19 mouse cellular contexts compared by ENCODE assay signal in the genomic region with DNA sequence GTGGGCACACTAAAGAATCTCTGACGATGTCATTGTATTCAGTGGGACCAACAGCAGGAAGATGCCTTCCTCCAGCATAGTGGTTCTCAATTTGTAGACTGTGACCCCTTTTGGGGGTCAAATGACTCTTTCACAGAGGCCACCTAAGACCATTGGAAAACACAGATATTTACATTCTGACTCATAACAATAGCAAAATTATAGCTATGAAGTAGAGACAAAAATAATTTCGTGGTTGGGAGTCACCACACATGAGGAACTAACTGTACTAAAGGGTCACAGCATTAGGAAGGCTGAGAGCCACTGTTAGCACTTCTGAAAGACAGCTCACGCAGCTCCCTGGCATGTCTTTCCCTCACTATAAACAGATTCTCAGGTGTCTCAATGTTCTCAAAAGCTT.
DNase-seq lines count a peak whose midpoint lies in the region; TF ChIP-seq lines count a peak whose summit lies in the region.
"Had no signal": no experiment of that assay in that cellular context is flagged by ENCODE, and none has a peak within 500 bp of the region (broad histone marks: within the 10 kb centered on the region; RNA-seq: fewer than 3 reads in every experiment).

No protein-coding gene starts in this region.

- H3K36me3 ChIP-seq in CH12.LX (replicated peaks in 1 of 2; ENCODE audit: control insufficient read depth in 1 of 2, insufficient read depth in 1 of 2, low read length in 1 of 2), result no peaks in the 10 kb centered on the region
- H3K36me3 ChIP-seq: G1E had no signal

- in situ Hi-C loops in CH12.LX (cut with MboI; ENCODE audit: low pct_ligation_motif_present, low pct_unique_long_range_greater_than_20kb, low sequenced_read_pairs), result loop anchor here (5.0 kb wide), 1 partner anchor 192 kb away; no protein-coding TSS in a partner anchor

- H3K9ac ChIP-seq in CH12.LX (ENCODE audit: insufficient read depth, low read depth), result no peak overlapping the region

- H3K9me3 ChIP-seq in CH12.LX (replicated peaks; ENCODE audit: low read length), result no peaks in the 10 kb centered on the region
- H3K9me3 ChIP-seq: G1E had no signal

- no peaks in the 10 kb centered on the region for H3K79me2 ChIP-seq in CH12.LX (replicated peaks; ENCODE audit: control insufficient read depth, extremely low read depth, insufficient read depth, poor library complexity, severe bottlenecking)

- TF ChIP-seq EP300 in CH12.LX (IDR thresholded peaks at IDR 0.05; ENCODE audit: low read length), result peak; percentile 43

- H3K27ac ChIP-seq in CH12.LX (ENCODE audit: insufficient read depth, low read depth), result no peak overlapping the region

- no peak for TF ChIP-seq CTCF in CH12.LX (conservative IDR thresholded peaks at IDR 0.05 in 1 of 2, IDR thresholded peaks at IDR 0.05 in 1 of 2; ENCODE audit: low read depth in 2 of 2, low read length in 2 of 2)

- H3K4me1 ChIP-seq in CH12.LX (ENCODE audit: control insufficient read depth in 1 of 2, insufficient read depth in 2 of 2), result peaks cover 3 to 44% of the 10 kb centered on the region in 2 experiments; a peak in 3 of 4 replicates

- H3K27me3 ChIP-seq in CH12.LX (replicated peaks), result no peaks in the 10 kb centered on the region
- H3K27me3 ChIP-seq: Patski had no signal

- no peak overlapping the region for H3K4me2 ChIP-seq in CH12.LX (ENCODE audit: insufficient read depth, low read depth, poor library complexity, severe bottlenecking)

- TF ChIP-seq POLR2A in CH12.LX (IDR thresholded peaks at IDR 0.05; ENCODE audit: low read depth, low read length), result no peak

- peak; percentile 4 for DNase-seq in 416B (ENCODE audit: low read depth)
- DNase-seq in CH12.LX (ENCODE audit: extremely low read depth), result peak; percentile 59
- DNase-seq in urinary bladder, postnatal 4 days (ENCODE audit: low spot score in 2 of 2), result no peak
- DNase-seq in T-cell, adult 2 months (ENCODE audit: low spot score), result no peak
- DNase-seq: adrenal gland, adult 2 months; adrenal gland, adult 8-10 months; adrenal gland, postnatal 10 days; adrenal gland, postnatal 14 days; adrenal gland, postnatal 25 days; adrenal gland, postnatal 36 days; B cell, adult 2 months; cerebellum, adult 11 months; cerebellum, adult 11-12 months; cerebellum, adult 18-20 months; cerebellum, adult 2 months; cerebellum, adult 8-10 months; cerebellum, adult 9-10 months had no signal

- no peak for TF ChIP-seq RAD21 in CH12.LX (IDR thresholded peaks at IDR 0.05; ENCODE audit: low read depth, low read length)

- H3K4me3 ChIP-seq in CH12.LX (replicated peaks in 1 of 3; ENCODE audit: low read depth in 2 of 3, low read length in 2 of 3, poor library complexity in 1 of 3), result no peak overlapping the region

- dilution Hi-C loops in CH12.LX (cut with MboI; ENCODE audit: extremely low pct_ligation_motif_present, extremely low pct_unique_long_range_greater_than_20kb, low sequenced_read_pairs), result no loop called here

TF ChIP-seq in CH12.LX, 34 proteins besides CTCF, POLR2A, EP300 and RAD21:
- TF ChIP-seq USF1 (IDR thresholded peaks at IDR 0.05; ENCODE audit: low read depth, low read length) (no peak), IRF4 (IDR thresholded peaks at IDR 0.05; ENCODE audit: low read depth, low read length) (peak; percentile 73), BHLHE40 (IDR thresholded peaks at IDR 0.05; ENCODE audit: low read depth, low read length) (peak; percentile 49), JUND (conservative IDR thresholded peaks at IDR 0.05; ENCODE audit: low read depth, low read length) (peak; percentile 69), MEF2A (IDR thresholded peaks at IDR 0.05; ENCODE audit: borderline replicate concordance, low read depth, low read length) (peak; percentile 81), JUN (IDR thresholded peaks at IDR 0.05; ENCODE audit: insufficient read depth, low read depth, low read length) (peak; percentile 27; the same call in 1 of the 2 replicates), SMC3 (IDR thresholded peaks at IDR 0.05; ENCODE audit: low read depth, low read length) (no peak), PAX5 (IDR thresholded peaks at IDR 0.05; ENCODE audit: low read length) (no peak), ETS1 (conservative IDR thresholded peaks at IDR 0.05; ENCODE audit: low read depth, low read length) (peak; percentile 47), MAFK (IDR thresholded peaks at IDR 0.05; ENCODE audit: insufficient replicate concordance, low read length) (peak; percentile 39; the same call in 1 of the 2 replicates)

Comparison
In these comparisons a context has a peak if more than half of its experiments do, and no peak if none do; other contexts are left out.
1. DNase-seq: peak in 416B (single experiment) and CH12.LX (single experiment); none in urinary bladder, postnatal 4 days (0 of 2) and T-cell, adult 2 months (single experiment).